Mouse (Mus musculus) lung, postnatal 10 days (tissue): Measurements from ENCODE around the gene Dab2ip.

Experiments used
- DNase-seq: peaks from one replicate; pipeline ENCODE4 v3.0.0; 2021

The Dab2ip gene

DNA sequence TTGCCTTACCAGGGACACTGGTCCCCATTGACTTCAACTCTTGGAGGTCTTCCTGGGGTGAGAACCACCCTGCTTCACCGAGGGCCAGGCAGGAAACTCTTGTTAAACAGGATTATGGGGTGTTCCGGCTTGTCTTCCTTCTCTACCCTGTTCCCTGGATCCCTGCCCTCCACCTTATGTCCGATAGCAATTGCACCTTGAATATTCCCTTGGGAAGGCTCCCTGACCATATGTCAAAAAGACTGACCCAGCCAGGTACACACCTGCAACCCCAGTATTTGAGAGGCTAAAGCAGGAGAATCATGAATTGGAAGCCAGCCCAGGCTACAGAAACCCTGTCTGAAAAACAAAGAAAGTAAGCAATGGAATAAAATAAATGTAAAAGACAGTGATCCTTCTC, 40.8 kb downstream of the Dab2ip start:
- no peak for DNase-seq

DNA sequence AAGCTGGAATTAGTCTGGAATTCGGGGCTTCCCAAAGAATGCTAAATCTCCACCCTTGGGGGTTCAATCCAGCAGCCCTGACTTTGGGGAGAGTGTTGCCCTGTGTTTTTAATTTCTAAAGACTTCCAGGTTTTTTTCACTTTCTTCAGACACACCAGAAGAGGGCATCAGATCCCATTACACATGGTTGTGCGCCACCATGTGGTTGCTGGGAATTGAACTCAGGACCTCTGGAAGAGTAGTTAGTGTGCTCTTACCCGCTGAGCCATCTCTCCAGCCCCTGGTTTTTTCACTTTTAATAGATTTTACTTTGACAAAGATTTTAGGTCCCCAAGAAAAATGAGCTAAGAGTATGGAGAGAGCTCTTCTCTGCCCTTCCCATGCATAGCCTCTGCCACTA, 43.6 kb downstream of the Dab2ip start:
- DNase-seq, result no peak

DNA sequence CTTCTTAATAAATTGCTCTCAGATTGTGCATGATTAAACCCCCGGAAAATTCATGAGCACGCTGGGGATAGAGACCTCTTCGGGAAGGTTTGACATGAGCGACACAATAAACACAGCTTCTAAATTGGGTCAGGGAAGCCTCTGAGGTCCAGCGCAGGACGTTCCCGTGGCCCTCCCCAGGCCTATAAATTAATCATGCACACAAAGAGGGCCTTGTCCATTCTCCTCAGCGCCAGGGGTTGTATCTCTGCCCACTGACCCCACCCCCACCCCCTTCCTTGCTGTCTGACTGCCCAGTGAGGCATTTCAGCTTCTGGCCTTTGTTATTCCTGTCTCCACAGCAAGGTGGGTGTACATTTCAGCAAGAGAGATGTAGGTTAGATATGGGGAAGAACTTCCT, 49.4 kb downstream of the Dab2ip start:
- DNase-seq, result no peak

DNA sequence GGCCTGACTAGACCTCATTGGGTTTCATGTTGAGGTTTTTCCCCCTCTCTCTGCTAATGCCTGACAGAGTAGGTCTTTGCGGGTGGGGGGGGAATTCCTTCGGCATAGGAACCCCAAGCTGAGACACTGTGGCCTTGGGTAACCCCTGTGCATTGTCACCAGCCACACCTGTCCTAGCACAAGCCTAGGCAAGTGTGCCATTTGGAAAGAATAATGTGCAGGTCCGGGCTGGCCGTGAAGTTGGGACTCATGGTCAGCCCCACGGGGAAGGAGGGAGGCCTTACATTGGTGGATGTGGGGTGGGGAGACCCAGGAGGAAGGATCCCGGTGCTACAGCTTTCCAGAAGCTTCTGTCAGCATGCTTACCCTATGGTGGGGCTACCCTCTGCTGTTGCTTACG, 50.8 kb downstream of the Dab2ip start:
- no peak for DNase-seq

DNA sequence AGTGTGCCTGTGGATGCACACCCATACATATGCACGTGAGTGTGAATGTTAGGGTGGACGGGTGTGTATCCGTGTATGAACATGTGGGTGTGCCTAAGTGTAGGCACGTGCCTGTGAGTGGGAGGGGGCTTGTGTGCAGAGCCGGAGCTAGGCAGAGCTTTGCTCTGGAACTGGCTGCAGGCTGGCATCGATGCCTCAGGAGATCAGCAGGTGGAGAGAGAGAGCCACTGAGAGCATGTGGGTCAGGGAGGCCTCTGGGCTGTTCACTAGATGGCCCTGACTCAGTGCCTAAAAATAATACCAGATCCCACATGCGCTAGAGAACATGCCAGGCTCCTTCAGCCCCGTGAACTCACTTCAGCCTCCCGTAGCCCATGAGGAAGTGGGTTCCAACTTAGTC, 51.3 kb downstream of the Dab2ip start:
- no peak for DNase-seq

DNA sequence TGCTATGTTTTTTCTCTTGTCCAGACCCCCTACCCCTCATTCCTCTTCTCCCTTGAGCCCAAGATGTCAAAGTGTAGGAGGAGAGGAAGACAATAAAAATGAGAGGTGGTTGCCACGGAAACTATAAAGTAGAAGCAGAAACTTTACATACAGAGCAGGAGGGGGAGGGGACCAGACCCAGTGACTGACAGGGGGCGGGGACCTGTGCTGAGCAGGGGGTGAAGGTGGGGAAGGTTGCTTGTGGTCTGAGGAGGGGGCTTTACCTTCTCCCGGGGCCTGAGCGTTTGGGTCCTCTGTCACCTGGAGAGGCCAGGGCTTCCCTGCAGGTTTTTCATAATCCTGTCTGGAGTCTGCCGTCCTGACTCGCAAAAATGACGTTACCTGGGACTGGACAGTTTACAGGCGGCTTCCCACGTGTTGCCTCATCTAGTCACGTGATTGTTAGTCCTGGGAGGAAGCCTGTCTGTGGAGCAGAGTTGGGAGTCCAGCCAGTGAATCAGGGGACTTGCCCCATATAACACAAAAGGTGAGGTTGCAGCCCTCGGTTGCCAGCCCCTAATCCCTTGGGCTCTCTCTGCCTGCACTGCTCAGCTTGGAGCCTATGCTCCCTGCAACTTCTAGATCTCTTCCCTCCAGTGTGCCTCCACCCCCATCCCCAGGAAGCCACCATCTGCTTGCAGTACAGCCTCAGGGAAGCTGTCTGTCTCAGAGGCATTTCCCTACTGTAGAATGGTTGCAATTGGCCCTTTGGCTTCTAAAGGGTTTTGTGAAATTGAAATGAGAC, 52.3 kb downstream of the Dab2ip start:
- no peak for DNase-seq

DNA sequence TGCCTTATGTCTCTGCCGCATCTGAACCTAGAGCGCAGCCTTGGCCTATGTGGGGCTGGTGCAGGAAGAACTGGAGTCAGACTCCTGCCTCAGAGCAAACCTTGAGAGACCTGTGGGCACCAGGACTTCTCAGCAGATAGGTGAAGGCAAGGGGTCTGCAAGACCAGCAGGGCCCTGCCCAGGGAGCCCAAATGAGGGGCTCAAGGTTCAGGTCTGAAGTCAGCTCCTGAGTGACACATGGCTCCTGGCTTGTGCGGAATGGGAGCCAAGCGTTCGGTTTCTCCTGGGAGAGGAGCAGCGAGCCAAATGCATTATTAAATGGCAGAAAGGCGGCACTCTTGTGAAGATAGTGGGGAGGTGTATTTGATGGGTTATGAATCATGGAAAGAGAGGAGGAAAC, 52.9 kb downstream of the Dab2ip start:
- DNase-seq, result no peak

DNA sequence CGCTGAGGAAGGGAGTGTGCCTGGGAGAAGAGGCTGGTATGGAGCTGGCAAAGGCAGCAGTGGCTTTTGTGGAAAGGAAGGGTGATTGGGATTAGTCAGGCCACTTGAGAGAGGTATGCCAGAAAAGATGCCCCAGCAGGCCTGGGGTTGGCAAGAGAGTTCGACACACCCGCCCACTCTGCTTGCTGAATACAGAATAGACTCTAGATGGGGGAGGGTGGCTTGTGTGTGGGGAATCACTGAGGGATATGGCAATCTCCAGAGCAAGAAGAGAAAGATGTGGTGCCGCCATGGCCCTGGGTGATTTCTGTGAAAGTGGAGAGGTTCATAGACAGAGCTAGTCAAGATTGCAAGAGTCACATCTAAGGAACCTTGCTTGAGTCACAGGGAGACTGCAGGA, 53.6 kb downstream of the Dab2ip start:
- no peak for DNase-seq

DNA sequence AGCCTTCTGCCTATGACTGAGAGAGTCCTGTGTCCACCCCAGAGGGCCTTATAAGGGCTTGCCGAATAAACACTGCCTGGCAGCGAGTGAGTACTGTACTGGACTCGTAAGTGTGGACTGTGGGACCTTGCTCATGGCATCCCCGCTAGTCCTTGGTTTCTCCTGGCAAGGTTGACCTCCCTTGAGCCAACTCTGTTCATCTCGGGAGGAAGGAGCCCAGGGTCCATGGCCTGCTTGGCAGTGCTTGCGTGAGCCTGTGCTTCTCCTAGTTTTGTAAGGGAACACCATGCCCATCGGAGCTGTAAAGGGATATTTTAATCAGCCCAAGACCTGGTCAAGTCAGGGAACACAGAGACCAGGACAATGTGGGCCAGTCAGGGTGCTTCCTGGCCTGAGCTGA, 54.2 kb downstream of the Dab2ip start:
- no peak for DNase-seq

DNA sequence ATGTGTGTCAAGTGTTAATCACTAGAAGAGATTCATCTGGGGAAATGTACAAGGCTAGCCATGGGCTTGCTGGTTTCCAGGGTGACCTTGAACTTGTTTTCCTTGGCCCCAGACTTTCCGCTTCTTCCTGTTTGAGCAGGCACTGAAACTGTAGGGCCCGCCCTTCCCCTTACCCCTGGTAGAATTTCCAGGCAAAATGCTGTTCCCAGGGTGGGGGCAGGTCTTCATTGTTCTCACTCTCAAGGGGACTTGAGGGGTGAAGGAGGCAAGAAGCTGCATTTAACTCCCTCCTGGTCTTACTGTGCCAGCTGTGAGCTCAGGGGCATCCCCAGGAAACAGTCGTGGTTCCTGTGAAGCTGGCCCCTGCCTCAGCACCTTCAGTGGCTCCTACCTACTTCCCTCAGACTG, 55.9 kb downstream of the Dab2ip start:
- peak; percentile 62 for DNase-seq

DNA sequence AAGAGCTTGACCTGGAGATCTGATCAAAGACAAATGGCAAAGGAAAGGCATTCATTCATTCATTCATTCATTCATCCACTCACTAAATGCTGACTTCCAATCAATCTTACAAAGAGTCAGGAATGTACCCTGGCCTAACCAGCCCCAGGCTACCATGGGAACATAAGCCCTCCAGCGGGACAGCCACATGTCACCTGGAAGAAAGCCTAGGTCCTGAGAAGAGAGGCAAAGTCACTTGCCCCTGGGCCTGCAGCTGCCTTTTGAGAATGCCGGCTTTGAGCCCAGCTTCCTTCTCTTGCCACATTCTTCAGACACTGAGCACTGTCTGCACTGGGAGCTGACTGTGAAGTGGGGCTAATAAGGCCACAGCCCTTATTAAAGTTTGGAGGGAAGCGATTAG, 56.3 kb downstream of the Dab2ip start:
- DNase-seq, result no peak

DNA sequence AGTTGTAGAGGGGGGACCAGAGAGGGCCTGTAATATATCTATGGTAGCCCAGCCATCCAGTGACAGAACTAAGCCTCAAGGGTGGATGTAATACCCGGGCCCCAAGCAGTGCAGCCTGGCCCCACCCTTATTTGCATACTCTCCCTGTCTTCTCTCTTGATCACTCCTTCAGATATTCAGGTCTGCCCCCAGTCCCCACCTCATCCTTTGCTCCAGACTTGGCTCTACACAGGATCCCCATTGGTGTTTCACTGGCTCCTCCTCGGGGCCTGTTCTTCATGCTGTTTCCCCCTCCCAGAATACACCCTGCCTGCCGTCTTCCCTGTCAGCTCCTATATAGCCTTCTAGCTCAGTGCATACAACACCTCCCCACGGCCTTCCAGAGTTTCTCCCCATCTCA, 57.3 kb downstream of the Dab2ip start:
- no peak for DNase-seq

DNA sequence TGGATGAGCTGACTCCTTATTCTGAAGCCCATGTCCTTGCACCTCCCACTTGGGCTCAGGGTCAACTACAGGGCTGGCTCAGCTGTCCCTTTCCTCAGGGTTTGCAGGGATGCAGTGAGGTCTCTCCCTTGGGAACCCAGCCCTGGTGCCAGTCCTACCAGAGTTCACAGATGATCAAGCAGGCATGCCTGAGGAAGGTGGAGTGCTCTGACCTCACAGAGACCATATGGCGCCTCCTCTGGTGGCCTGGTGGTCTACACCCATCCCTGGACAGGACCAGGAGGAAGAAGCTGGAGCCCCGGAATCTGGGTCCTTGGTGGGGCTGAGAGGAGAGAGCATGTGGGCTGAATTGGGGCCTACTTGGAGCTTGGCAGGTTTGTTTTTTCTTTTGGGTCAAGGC, 57.9 kb downstream of the Dab2ip start:
- no peak for DNase-seq

DNA sequence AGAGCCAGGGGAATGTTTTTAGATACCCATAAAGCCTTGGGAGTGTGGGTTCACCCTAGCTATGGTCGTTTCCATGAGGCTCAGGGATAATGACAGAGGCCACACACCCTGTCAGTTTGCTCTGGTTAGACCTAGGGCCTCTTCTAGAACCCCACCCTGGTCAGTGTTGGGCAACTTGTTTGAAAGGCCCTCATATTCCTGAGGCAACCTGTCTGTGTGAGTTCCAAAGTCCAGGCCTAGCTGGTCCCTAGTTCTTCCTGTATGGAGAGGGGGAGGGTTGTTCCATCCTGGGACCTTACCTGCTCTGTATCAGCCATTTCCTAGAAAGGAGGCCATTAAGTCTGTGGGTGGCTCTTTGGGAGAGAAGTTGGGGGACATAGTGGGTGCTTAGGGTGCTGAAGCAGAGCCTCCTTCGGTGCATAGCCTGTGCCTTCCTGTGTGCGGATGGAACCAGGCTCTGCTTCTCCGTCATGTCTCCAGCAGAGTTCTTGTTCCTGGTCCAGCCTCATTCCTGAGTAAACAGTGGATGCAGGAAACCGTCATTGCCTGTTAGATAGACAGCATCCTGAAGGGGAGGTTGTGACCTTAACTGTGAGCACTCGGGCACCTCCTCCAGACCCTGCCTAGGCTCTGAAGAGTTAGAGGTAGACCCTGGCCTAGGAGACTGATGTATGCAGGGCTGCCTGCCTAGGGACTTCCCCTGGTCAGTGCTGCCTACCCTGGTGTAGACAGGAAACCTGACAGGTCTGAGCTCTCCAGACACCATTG, 59.0 kb downstream of the Dab2ip start:
- DNase-seq, result no peak

DNA sequence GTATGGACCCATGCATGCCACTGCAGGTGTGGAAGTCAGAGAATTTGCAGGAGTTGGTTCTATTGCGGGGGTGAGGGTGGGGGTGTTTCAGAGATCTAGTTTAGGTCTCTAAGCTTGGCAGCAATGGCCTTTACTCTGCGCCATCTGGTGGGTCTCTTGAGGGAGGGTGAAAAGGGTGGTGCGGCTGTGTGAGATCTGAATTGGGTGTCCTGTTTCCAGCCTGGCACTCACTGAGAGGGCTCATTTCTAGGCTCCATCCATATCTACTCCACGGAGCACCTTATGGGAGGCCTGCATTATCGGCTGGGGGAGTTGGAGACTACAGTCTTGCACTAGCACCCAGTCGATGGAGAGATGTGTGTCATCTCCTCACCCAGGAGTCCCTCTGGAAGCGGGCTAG, 60.9 kb downstream of the Dab2ip start:
- DNase-seq, result no peak

DNA sequence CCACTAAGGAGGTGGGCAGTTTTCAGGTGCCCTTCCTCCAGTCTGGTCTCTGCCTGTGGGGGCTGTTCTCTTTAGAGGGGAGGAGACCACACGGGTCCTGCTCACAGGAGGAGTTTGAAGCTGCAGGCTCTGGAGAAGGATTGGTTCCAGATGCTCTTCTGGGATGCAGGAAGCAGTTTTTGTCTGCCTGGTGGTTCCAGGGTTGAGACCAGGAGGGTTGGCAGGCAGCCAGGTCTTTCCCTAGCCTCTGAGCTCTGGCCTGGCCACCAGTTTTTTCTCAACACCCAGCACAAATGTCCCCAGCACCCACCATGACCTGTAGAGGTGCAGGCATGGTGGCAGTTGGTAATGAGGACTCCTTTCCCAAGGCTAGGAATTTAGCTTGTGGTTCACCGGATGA, 61.5 kb downstream of the Dab2ip start:
- no peak for DNase-seq

DNA sequence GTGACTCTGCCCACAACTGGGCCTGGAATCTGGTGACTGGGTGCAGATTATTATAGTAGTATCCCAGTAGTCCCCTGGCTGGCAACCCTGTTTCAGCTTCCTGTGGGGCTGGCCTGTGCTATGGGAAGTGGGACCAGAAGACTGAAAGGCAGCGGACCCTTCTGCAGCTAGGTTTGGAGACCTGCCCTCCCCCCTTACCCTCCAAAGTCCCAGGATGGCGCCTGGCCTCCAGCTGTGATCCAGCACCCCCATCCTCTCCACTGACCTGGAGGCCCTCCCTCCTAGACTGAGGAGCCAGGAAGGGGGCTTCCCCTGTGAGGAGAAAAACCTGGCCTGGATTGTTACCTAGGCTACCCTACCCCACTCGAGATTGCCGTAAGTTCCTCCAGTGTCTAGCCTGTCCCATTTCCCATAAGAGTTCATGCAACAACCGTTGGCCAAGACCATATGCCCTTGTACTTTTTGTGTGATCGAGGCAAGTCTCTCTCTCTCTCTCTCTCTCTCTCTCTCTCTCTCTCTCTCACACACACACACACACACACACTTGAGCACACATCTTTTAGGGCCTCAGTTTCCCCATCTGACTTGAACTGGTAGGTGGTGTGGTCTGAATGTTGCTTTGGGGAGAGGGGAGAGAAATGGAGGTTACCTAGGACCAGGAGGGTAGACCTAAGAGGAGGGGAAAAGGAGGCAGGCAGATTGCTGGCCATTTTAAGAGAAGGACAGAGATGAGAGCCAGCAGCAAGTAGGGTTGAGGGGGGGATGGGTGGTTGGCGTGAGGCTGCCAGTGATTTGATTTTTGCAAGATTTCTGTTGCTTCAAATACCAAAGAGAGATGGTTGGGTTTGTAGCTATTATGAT, 62.5 kb downstream of the Dab2ip start:
- no peak for DNase-seq

DNA sequence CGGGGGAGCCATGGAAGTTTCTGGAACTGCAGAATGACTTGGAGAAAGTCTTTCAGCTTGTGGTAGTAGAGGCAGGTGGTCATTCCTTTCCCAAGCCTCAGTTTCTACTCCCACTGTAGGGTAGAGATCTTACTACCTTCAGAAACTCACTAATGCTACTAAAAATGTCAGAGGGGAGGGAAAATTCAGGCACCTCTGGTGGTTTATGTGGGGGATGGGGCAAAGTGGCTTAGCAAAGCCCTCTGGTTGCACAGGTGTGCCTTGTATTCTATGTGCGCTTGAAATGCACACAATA, 63.1 kb downstream of the Dab2ip start:
- no peak for DNase-seq

DNA sequence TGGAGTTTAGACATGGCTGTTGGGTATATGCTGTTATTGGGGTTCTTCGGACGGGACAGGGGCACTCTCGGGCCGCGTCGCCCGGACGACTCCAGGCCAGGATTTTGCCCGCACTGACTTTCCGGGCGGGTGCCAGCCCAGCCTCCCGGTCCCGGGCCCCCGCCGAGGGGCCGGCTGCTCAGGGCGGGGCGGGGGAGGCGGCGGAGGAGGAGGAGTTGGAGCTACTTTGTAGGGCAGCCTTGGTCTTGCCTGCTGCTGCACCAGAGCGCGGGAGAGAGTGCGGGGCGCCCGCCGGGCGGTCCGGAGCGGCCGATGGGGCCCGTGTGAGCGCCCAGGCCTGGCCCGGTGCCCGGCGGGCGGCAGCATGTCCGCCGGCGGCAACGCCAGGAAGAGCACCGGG, 63.7 kb downstream of the Dab2ip start:
- peak; percentile 82 for DNase-seq

DNA sequence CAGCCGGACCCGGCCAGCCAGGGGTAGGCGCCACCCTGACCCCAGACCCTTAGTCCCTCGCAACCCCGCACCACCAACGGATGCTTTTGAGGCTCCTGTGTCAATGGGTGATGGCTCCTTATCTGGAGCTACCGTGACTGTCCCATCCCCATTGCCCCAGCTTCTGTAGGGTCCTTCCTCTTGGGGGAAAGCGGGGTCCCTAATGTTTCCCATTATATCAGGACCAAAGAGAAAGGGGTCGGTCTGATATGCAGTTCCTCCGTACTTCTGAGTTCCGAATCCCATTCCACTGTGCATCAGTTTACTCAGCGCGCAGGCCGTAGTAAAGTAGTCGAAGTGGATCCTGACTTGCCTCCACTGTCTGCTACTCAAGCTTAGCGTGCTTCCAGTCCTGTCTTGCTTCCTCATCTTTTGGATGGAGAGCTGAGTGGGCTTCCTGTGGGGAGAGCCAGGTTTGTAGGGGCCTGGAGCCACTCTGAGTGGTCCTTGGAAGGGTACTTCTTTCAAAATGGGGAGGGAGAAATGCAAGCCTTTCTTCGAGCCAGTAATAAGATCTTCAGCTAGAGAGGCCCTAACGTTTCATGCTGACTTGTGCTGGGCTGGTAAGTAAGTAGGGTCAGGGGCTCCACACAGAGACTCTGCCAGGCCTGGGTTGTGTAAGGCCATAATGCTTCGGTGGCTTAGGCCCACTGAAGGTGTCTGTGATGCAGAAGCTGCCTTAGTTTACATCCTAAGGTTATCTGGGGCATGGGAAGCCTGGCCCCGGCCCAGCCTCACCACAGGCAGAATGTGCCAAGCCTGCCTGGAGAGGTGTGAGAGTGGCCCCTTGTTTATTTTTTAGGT, 64.4 kb downstream of the Dab2ip start:
- DNase-seq, result no peak

DNA sequence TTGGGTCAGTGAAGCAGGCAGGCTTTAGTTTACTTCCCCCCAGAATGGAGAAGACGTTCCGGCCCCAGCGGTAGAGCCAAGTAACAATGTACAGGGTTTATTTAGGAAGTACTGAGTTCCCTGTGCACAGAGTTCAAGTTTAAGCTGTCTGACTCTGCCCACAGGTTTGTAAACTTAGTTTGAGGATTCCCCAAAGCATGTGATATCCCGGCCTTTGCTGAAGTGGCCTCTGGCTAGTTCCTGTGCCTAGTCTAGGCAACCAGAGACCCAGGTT, 65.0 kb downstream of the Dab2ip start:
- DNase-seq, result no peak

DNA sequence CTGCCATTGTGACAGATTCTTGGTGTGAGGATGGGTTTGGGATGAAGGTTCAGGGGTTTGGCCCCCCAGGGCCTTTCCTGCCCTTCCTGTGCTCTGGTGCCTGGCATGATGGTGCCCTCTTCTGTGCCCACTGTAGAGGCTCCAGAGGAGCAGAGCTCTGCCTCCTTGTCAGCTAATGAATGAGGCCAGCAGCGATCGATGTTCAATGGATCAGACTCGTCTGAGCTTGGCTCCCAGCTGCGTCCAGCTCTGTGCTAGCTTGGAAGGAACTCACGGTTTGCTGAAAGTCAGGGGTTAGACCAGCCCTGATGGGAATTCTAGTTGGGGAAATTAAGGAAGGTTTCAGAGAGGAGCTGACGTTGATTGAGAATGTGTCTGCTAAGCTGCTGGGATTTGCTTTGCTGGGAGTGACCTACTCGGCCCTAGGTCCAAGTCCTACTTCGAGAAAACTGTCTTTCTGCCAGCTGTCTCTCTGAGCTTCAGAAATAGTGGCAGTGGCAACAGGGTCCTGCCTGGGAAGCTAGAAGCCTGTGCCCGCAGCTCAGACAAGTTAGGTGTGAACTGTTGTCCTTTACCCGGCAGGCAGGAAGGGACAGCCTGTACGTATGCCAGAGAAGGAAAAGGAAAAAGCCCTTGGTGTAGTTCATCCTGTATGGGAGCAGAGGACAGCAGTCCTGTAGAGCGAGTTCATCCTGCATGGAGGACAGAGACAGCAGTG, 65.5 kb downstream of the Dab2ip start:
- no peak for DNase-seq
